Mouse (Mus musculus) v-Abl transformed pro-B cells (cell line): ENCODE measurements at regions not wholly inside any gene's neighbourhood (a gene's known extent, or its start where the extent isn't known, plus 50 kb on each side); places are given as distances from the start of the nearest gene placed in this dataset.

ENCODE experiments used
- in situ Hi-C, 2 experiments: fragments of 400-800 bp; cut with MboI; formaldehyde crosslinking; loops; one replicate each; pipeline ENCODE4 v1.15.1; 2025; ENCODE audit not compliant: unreplicated experiment in 2 of 2

GRCm38 (mm10) chr8:15273775-15274174 is 227.9 kb upstream of the BB014433 start:
- in situ Hi-C loops, result no loop called here

GRCm38 (mm10) chr8:15271793-15272587 is 226.1 kb upstream of the BB014433 start:
- in situ Hi-C loops, result no loop called here

GRCm38 (mm10) chr8:15270290-15270689 is 224.4 kb upstream of the BB014433 start:
- in situ Hi-C loops, result no loop called here

GRCm38 (mm10) chr8:15244770-15245485 is 199.1 kb upstream of the BB014433 start:
- in situ Hi-C loops, result no loop called here

- in situ Hi-C loops, result no loop called here
These were observed 189.5 kb upstream of the BB014433 start for GRCm38 (mm10) chr8:15235410-15235809.

- in situ Hi-C loops, result no loop called here
These were observed 187.4 kb upstream of the BB014433 start for GRCm38 (mm10) chr8:15233241-15233640.

GRCm38 (mm10) chr8:15230217-15230616 is 184.3 kb upstream of the BB014433 start:
- in situ Hi-C loops, result no loop called here

GRCm38 (mm10) chr8:15221211-15221912 is 175.5 kb upstream of the BB014433 start:
- in situ Hi-C loops, result no loop called here

- in situ Hi-C loops, result no loop called here
These were observed 164.1 kb upstream of the BB014433 start for GRCm38 (mm10) chr8:15209856-15210521.

- in situ Hi-C loops, result no loop called here
These were observed 155.7 kb upstream of the BB014433 start for GRCm38 (mm10) chr8:15201556-15201955.

- in situ Hi-C loops, result no loop called here
These were observed 144.8 kb upstream of the BB014433 start for GRCm38 (mm10) chr8:15190708-15191107.

GRCm38 (mm10) chr8:15189079-15189612 is 143.3 kb upstream of the BB014433 start:
- in situ Hi-C loops, result no loop called here
